In genomic region chr4:120364729-120365128, GRCm38 (mm10) we compare ENCODE assay signal across 12 mouse cellular contexts. TPM values are rescaled to one million over a fixed set of nuclear protein-coding genes. Genes with fewer than 3 reads are reported as not detected.
A peak's percentile ranks its signal among the peaks of the same experiment; 100 is the strongest.
DNase-seq lines count a peak whose midpoint lies in the region; ATAC-seq and TF ChIP-seq lines count a peak whose summit lies in the region.
"Had no signal": no experiment of that assay in that cellular context is flagged by ENCODE, and none has a peak within 500 bp of the region (broad histone marks: within the 10 kb centered on the region; RNA-seq: fewer than 3 reads in every experiment).

No protein-coding gene starts in this region.

- H3K9ac ChIP-seq in hindbrain, embryonic 11.5 days (ENCODE audit: low read depth, low read length) = no peak overlapping the region
- H3K9ac ChIP-seq: embryonic facial prominence, embryonic 15.5 days; heart, embryonic 15.5 days; liver, postnatal 0 days had no signal

- no peak for TF ChIP-seq CTCF in thymus, adult 2 months (IDR thresholded peaks at IDR 0.05; ENCODE audit: borderline replicate concordance, control insufficient read depth, extremely low read depth, insufficient read depth, low read length, poor library complexity)

- no peaks in the 10 kb centered on the region for H3K27me3 ChIP-seq in hindbrain, embryonic 11.5 days (ENCODE audit: control insufficient read depth, insufficient read depth, low read length)
- H3K27me3 ChIP-seq in heart, embryonic 10.5 days (ENCODE audit: insufficient read depth, poor library complexity, severe bottlenecking) = peaks cover 79% of the 10 kb centered on the region
- H3K27me3 ChIP-seq in thymus, adult 2 months (ENCODE audit: control insufficient read depth, insufficient read depth, low read length) = no peaks in the 10 kb centered on the region

- no peak overlapping the region for H3K4me2 ChIP-seq in hindbrain, embryonic 11.5 days (replicated peaks; ENCODE audit: low read depth, low read length)
- H3K4me2 ChIP-seq: embryonic facial prominence, embryonic 15.5 days; heart, embryonic 15.5 days had no signal

- ATAC-seq in hindbrain, embryonic 11.5 days (ENCODE audit: low FRiP score) = peak; percentile 41
- ATAC-seq: liver, postnatal 0 days had no signal

- no peaks in the 10 kb centered on the region for H3K9me3 ChIP-seq in hindbrain, embryonic 11.5 days (ENCODE audit: control insufficient read depth, low read length)
- H3K9me3 ChIP-seq in heart, embryonic 10.5 days = no peaks in the 10 kb centered on the region
- H3K9me3 ChIP-seq: embryonic facial prominence, embryonic 15.5 days; heart, embryonic 15.5 days had no signal

- no peak overlapping the region for H3K4me3 ChIP-seq in hindbrain, embryonic 11.5 days (ENCODE audit: low read depth, low read length)
- no peak overlapping the region for H3K4me3 ChIP-seq in heart, embryonic 10.5 days
- no peak overlapping the region for H3K4me3 ChIP-seq in thymus, adult 2 months (ENCODE audit: control insufficient read depth, insufficient read depth, low read length)
- H3K4me3 ChIP-seq: embryonic facial prominence, embryonic 15.5 days; heart, embryonic 15.5 days had no signal

- no peaks in the 10 kb centered on the region for H3K4me1 ChIP-seq in hindbrain, embryonic 11.5 days (replicated peaks; ENCODE audit: control insufficient read depth, insufficient read depth, low read length)
- peaks cover 18% of the 10 kb centered on the region for H3K4me1 ChIP-seq in heart, embryonic 10.5 days
- no peaks in the 10 kb centered on the region for H3K4me1 ChIP-seq in thymus, adult 2 months (replicated peaks; ENCODE audit: control insufficient read depth, insufficient read depth, low read length)

- no peaks in the 10 kb centered on the region for H3K36me3 ChIP-seq in hindbrain, embryonic 11.5 days (ENCODE audit: control insufficient read depth, insufficient read depth, low read length)
- no peaks in the 10 kb centered on the region for H3K36me3 ChIP-seq in heart, embryonic 10.5 days
- H3K36me3 ChIP-seq in thymus, adult 2 months (ENCODE audit: control insufficient read depth, insufficient read depth, low read length) = no peaks in the 10 kb centered on the region
- H3K36me3 ChIP-seq: embryonic facial prominence, embryonic 15.5 days; heart, embryonic 15.5 days had no signal

- TF ChIP-seq POLR2A in thymus, adult 2 months (IDR thresholded peaks at IDR 0.05; ENCODE audit: control insufficient read depth, extremely low read depth, insufficient read depth, low read length, poor library complexity) = no peak

- DNase-seq in embryo, embryonic 9.5 days (ENCODE audit: extremely low spot score) = peak; percentile 14
- DNase-seq in hindbrain, embryonic 11.5 days (ENCODE audit: low spot score) = peak; percentile 48
- peak; percentile 61 for DNase-seq in mesoderm, embryonic 11.5 days (ENCODE audit: low read depth, low spot score)
- peak; percentile 75 to 83 for DNase-seq in right cerebral cortex, postnatal 10 days (ENCODE audit: low spot score in 2 of 2)
- no peak for DNase-seq in heart, embryonic 10.5 days (ENCODE audit: low spot score)
- no peak for DNase-seq in adrenal gland, adult (ENCODE audit: inconsistent age in 2 of 2, low spot score in 1 of 2)
- no peak for DNase-seq in thymus, adult 2 months
- DNase-seq: kidney, postnatal 14 days; liver, postnatal 0 days; thymus, postnatal 25 days had no signal

- 0% methylated on average over 2 of the region's 3 CpGs for WGBS in hindbrain, embryonic 11.5 days
- 0% methylated on average over 3 of the region's 3 CpGs for WGBS in heart, embryonic 10.5 days
- 3% methylated on average over 3 of the region's 3 CpGs for WGBS in thymus, adult 2 months

- H3K27ac ChIP-seq in hindbrain, embryonic 11.5 days (ENCODE audit: low read depth, low read length) = no peak overlapping the region
- H3K27ac ChIP-seq in heart, embryonic 10.5 days = no peak overlapping the region
- H3K27ac ChIP-seq in thymus, adult 2 months (ENCODE audit: control insufficient read depth, insufficient read depth, low read length) = no peak overlapping the region
- H3K27ac ChIP-seq: embryonic facial prominence, embryonic 15.5 days; heart, embryonic 15.5 days had no signal

RNA-seq across cellular contexts. Expression of gene Scmh1, which starts 40.4 kb away (rescaled TPM):
- 47.3 and 53.5 TPM in 2 replicates for polyA plus RNA-seq in hindbrain, embryonic 11.5 days (2014; fragmentation: Nextera tagmentation; extraction: Ambion mirVana)
- 58.3 and 86.8 TPM in 2 replicates for polyA plus RNA-seq in heart, embryonic 10.5 days (2016; fragmentation: Nextera tagmentation; extraction: Ambion mirVana)
- 41.7 and 48.3 TPM in 2 replicates for polyA plus RNA-seq in thymus, adult 2 months (2012; rRNA removed)

Comparison
In these comparisons a context has a peak if more than half of its experiments do, and no peak if none do; other contexts are left out.
1. DNase-seq: peak in embryo, embryonic 9.5 days (single experiment), hindbrain, embryonic 11.5 days (single experiment), mesoderm, embryonic 11.5 days (single experiment) and right cerebral cortex, postnatal 10 days (2 of 2); none in heart, embryonic 10.5 days (single experiment), adrenal gland, adult (0 of 2) and thymus, adult 2 months (single experiment).